Mouse (Mus musculus) testis, postnatal 10 days (tissue): ENCODE data around the gene Tro.

Experiments used
- DNase-seq: peaks from one replicate; pipeline ENCODE4 v3.0.0; 2021; ENCODE audit warnings: low spot score

Gene Tro

GRCm38 (mm10) chrX:150656908-150657796 lies at the start of gene Tro:
TSS of gene Tro (minus strand) at chrX:150657583.
- DNase-seq: peak; percentile 45

GRCm38 (mm10) chrX:150677505-150677904 lies 20.1 kb upstream of the Tro start:
- no peak for DNase-seq

- peak; percentile 42 for DNase-seq
These were observed 5.4 kb upstream of the Tro start for GRCm38 (mm10) chrX:150662809-150663208.

- DNase-seq: no peak
These were observed 375 bp upstream of the Tro start for GRCm38 (mm10) chrX:150657797-150658118.

- peak; percentile 40 for DNase-seq
These were observed 1.1 kb downstream of the Tro start for GRCm38 (mm10) chrX:150656122-150656907.

GRCm38 (mm10) chrX:150636421-150636820 lies 21.0 kb downstream of the Tro start:
- DNase-seq: no peak

- DNase-seq: no peak
These were observed 58.5 kb downstream of the Tro start for GRCm38 (mm10) chrX:150598882-150599281.
